Mouse (Mus musculus) left cerebral cortex, adult 2 months (tissue): ENCODE results near the gene Coil. TPM values are rescaled to one million over a fixed set of nuclear protein-coding genes. Genes with fewer than 3 reads are reported as not detected.

ENCODE experiments used
- DNase-seq, 2 experiments: peaks; one replicate each; pipeline ENCODE4 v3.0.0; 2021 to 2022; ENCODE audit warnings: low spot score in 2 of 2, mixed read lengths in 1 of 2; ENCODE audit errors: extremely low spot score in 1 of 2
- H3K27ac ChIP-seq: fragments of 200-600 bp; 2 replicates; pipeline ENCODE4 v1.8.1; 2022
- H3K4me3 ChIP-seq: fragments of 200-600 bp; 2 replicates; pipeline ENCODE4 v1.8.1; 2022
- CTCF ChIP-seq: fragments of 200-600 bp; IDR thresholded peaks from 2 replicates; pipeline ENCODE4 v1.8.1; 2022; ENCODE audit warnings: antibody characterized with exemption, mild to moderate bottlenecking, moderate library complexity
- intact Hi-C: fragments of 180-260 bp; cut with DNase I; formaldehyde crosslinking; loops from one replicate; pipeline ENCODE4 v1.15.1; 2025
- total RNA-seq, 2 experiments: library from RNA; stranded (reverse); gene quantifications; 2 replicates each; pipeline ENCODE4 v1.2.3; 2021

Coil gene
- total RNA-seq, 2 experiments from 2014 or later: 19.4 to 19.5 TPM

GRCm38 (mm10) chr11:88949802-88950639 lies 20.0 kb upstream of the Coil start:
- TF ChIP-seq CTCF: no peak
- DNase-seq: no peak
- no peak overlapping the region for H3K27ac ChIP-seq
- H3K4me3 ChIP-seq: no peak overlapping the region
- intact Hi-C loops: no loop called here

GRCm38 (mm10) chr11:88950640-88951250 lies 19.3 kb upstream of the Coil start:
- H3K27ac ChIP-seq: no peak overlapping the region
- TF ChIP-seq CTCF: no peak
- intact Hi-C loops: no loop called here
- H3K4me3 ChIP-seq: no peak overlapping the region
- no peak for DNase-seq

DNA sequence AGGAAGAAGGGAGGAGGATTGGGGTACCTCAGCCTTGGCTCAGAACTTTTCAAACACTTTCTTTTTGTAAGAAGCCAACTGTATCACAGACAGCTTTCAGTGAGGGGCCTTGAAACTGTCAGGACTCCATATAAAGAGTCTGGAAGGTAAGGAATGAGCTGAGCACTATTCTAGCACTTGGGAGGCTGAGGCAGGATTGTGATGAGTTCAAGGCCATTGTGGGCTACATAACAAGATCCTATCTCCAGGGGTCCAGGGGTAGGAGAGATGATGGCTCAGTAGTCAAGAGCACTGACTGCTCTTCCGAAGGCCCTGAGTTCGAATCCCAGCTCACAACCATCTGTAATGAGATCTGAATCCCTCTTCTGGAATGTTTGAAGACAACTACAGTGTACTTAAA lies 18.5 kb upstream of the Coil start:
- TF ChIP-seq CTCF: no peak
- intact Hi-C loops: no loop called here
- Histone ChIP-seq H3K4me3 (no peak overlapping the region), H3K27ac (no peak overlapping the region)
- DNase-seq: no peak

- H3K27ac ChIP-seq: no peak overlapping the region
- intact Hi-C loops: no loop called here
- no peak for DNase-seq
- TF ChIP-seq CTCF: no peak
- H3K4me3 ChIP-seq: no peak overlapping the region
These were observed 17.9 kb upstream of the Coil start for GRCm38 (mm10) chr11:88952117-88952516.

- Histone ChIP-seq H3K27ac (no peak overlapping the region), H3K4me3 (no peak overlapping the region)
- TF ChIP-seq CTCF: no peak
- intact Hi-C loops: no loop called here
- DNase-seq: no peak
These were observed 16.5 kb upstream of the Coil start for GRCm38 (mm10) chr11:88953582-88953981.

GRCm38 (mm10) chr11:88954803-88955202 lies 15.2 kb upstream of the Coil start:
- no peak for TF ChIP-seq CTCF

GRCm38 (mm10) chr11:88955217-88955969 lies 14.7 kb upstream of the Coil start, which contains the start of gene Scpep1:
Scpep1 (minus strand) TSS chr11:88955465.
- intact Hi-C loops: loop anchor here (1.0 to 5.0 kb wide), 3 partner anchors 47 to 107 kb away; partner anchors contain the start of gene Akap1
- TF ChIP-seq CTCF: peak; percentile 86
- peak within 1 kb of the TSS; percentile 65 for H3K27ac ChIP-seq
- peak within 1 kb of the TSS; percentile 77 for H3K4me3 ChIP-seq
- DNase-seq: peak; percentile 94

More at GRCm38 (mm10) chr11:88954803-88955202, 15.2 kb upstream of the Coil start:
- peak overlapping the region; percentile 65 for H3K27ac ChIP-seq
- no peak for DNase-seq
- peak overlapping the region; percentile 77 for H3K4me3 ChIP-seq
- intact Hi-C loops: loop anchor here (1.0 to 5.0 kb wide), 3 partner anchors 47 to 107 kb away; partner anchors contain the start of gene Akap1

GRCm38 (mm10) chr11:88958851-88959250 lies 11.2 kb upstream of the Coil start:
- no peak overlapping the region for H3K4me3 ChIP-seq
- no peak overlapping the region for H3K27ac ChIP-seq
- no peak for TF ChIP-seq CTCF
- no peak for DNase-seq
- intact Hi-C loops: loop anchor here (5.0 kb wide), 1 partner anchor 97 kb away; the partner anchor contains the start of gene Akap1

- intact Hi-C loops: no loop called here
- Histone ChIP-seq H3K4me3 (no peak within 1 kb of the TSS), H3K27ac (no peak within 1 kb of the TSS)
- TF ChIP-seq CTCF: no peak
- no peak for DNase-seq
These were observed 3.1 kb upstream of the Coil start, which contains the start of gene Elobl for GRCm38 (mm10) chr11:88966881-88967361. Elobl (minus strand) TSS chr11:88966931.

DNA sequence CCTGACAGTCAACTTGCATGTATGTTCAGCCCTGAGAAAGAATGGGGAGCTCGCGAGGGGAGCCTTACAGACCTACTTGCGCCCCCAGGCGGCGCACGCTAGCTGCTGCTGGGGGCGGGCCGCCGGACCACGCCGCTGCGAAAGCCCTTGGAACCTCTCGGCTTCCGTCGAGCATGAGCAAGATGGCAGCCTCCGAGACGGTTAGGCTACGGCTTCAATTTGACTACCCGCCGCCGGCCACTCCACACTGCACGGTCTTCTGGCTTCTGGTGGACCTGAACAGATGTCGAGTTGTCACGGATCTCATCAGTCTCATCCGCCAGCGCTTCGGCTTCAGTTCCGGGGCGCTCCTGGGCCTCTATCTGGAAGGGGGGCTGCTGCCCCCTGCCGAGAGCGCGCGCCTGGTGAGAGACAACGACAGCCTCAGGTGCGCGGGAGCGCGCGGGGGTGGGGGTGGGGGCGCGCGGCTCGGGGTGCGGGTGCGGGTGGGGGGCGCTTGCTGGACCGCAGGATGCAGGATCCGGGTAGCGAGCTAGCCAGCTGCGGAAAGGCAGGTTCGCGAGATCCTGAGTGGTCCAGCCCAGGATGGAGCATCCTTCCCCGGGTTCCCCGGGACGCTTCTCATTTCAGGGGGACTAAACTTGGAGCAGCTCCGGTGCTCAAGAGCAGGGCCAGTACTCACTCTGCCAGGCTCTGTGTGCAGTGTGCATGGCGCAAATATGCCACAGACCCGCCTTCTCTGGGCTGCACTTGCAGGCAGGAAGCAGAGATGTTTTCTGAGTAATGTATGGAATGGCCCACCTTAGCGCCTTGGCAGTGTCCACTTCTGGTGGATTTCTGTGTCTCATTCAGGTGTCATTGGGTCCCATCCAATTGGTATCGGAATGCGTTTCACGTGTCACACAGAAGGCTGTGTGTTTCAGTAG lies 4.0 kb downstream of the Coil start:
- peak; percentile 95 for TF ChIP-seq CTCF
- Histone ChIP-seq H3K27ac (peak overlapping the region; percentile 83), H3K4me3 (peak overlapping the region; percentile 76)
- DNase-seq: peak; percentile 94 to 96
- intact Hi-C loops: loop anchor here (5.0 to 10.0 kb wide), 3 partner anchors 67 to 331 kb away; partner anchors contain the start of genes Akap1 and Nog

GRCm38 (mm10) chr11:88976320-88976719 lies 6.3 kb downstream of the Coil start:
- intact Hi-C loops: loop anchor here (10.0 kb wide), 1 partner anchor 328 kb away; the partner anchor contains the start of gene Nog
- no peak overlapping the region for H3K4me3 ChIP-seq
- TF ChIP-seq CTCF: peak; percentile 59

More at GRCm38 (mm10) chr11:88976320-88976719, 6.3 kb downstream of the Coil start:
- DNase-seq: no peak
- H3K27ac ChIP-seq: no peak overlapping the region
